Mouse (Mus musculus) splenic B cell, adult 2 months (primary cell): ENCODE results near the gene Mrgpra2b.
"Not testable (repeated sequence)": the region's sequence is repeated elsewhere in the genome, so short reads cannot be mapped to it uniquely, and the experiment has no call there.

Experiments
- DNase-seq: peaks from one replicate; pipeline ENCODE4 v3.0.0-alpha.2; 2011; ENCODE audit warnings: low read depth, low spot score
- H3K27me3 ChIP-seq: 2 replicates; pipeline ENCODE4 v1.6.1; 2012; ENCODE audit warnings: mild to moderate bottlenecking, low read length, moderate library complexity, mixed read lengths; ENCODE audit not compliant: control insufficient read depth, poor library complexity, insufficient read depth, severe bottlenecking
- H3K36me3 ChIP-seq: 2 replicates; pipeline ENCODE4 v1.6.1; 2012; ENCODE audit warnings: mild to moderate bottlenecking, low read length, moderate library complexity, mixed read lengths; ENCODE audit not compliant: control insufficient read depth, poor library complexity, insufficient read depth, severe bottlenecking

The Mrgpra2b gene

DNA sequence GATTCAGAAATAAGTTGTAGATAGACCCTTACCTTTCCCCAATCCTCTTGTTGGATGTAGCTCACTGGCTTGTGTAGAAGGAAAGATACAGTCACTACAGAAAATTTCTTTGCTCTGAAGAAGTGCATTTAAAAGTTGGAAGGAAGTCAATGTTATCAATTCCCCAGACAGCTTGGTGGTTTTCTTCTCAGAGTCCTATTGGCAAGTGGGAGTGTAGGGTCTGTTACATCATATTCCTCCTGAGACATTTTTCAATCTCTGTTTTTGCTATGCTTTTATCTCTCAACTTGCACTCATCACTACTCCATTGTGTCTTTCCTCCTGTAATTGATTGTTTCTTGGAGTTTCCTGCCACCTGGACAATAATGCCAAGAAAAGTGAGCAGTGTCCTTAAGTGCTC, at the start of gene Mrgpra2b:
Mrgpra2b (minus strand) TSS at position 101 of the 400 bp plus-strand sequence.
- Histone ChIP-seq H3K36me3 (no peaks in the 10 kb centered on the region), H3K27me3 (no peaks in the 10 kb centered on the region)
- no peak for DNase-seq

DNA sequence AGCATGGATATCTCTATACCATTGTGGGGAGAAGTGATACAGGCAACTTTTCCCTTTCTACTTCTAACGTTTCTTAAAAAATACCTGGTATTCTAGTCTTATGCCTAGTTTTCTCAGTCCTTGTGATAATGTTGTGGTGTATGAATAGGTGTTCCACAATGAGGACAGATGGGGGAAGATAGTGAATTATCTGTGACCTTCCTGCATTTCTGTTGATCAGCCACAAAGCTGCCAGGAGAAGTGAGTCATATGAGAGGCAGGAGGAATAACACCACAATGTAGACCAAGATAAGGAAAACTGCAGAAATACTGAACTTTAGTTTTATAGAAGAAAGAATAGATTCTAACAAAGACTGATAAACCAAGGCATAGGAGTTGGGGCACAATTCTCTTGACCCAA, 12.3 kb downstream of the Mrgpra2b start:
- Histone ChIP-seq H3K36me3 (no peaks in the 10 kb centered on the region), H3K27me3 (no peaks in the 10 kb centered on the region)
- DNase-seq: no peak

DNA sequence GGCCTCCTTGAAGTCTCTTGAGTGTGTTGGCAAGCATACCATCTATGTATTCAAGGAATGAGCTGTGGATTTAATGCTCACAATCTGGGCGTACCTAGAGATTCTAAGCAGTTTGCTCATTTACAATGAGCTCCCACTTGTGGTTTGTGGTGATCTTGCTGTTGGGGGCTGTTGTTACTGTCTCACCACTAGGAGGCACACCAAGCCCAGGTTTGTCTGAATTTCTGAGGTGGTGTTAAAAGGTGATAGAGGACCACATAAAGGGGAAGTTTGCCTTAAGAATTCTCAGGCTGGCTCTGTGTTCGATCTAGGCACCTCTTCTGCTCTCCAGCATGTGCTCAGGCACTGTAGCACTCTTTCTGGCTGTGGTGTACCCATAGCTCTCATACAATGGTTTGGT, 13.6 kb downstream of the Mrgpra2b start:
- no peaks in the 10 kb centered on the region for H3K36me3 ChIP-seq
- H3K27me3 ChIP-seq: no peaks in the 10 kb centered on the region
- DNase-seq: no peak

DNA sequence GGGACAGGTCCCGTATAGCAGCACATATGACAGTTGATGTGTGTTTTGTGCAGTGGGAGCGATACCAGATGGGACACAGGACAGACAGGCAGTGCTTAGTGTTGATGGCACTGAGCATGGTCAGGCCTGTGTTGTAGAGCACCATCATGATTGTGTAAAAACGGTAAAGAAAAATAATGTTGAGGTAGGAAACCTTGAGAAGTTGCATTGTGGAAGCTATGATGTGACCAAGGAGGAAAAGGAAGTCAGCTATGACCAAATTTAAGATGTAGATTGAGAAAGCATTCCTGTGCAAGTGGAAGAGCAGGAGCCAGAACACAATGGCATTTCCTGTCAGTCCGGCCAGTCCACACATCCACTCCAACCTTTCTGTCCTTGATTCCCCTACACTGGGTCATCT, 25.7 kb downstream of the Mrgpra2b start:
- no peaks in the 10 kb centered on the region for H3K27me3 ChIP-seq
- no peaks in the 10 kb centered on the region for H3K36me3 ChIP-seq
- no peak for DNase-seq

DNA sequence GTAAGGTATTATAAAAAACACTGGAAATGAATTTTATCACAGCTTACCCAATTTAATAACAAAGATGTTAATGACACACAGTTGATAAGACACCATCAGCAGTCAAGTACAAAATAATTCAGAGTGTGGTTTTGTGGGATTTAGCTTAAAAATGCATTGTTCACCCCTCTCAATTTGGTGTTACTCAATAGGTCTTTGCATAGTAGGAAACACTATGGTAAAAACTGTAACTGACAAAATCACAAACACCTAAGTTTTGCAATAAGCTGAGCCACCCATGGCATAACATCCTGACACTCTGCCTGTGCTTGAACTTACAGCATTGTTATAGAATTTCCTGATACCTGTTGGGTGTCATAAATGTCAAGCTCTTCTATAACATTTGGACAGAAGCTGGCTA, 37.4 kb downstream of the Mrgpra2b start:
- not testable (repeated sequence) for H3K27me3 ChIP-seq, DNase-seq, H3K36me3 ChIP-seq

DNA sequence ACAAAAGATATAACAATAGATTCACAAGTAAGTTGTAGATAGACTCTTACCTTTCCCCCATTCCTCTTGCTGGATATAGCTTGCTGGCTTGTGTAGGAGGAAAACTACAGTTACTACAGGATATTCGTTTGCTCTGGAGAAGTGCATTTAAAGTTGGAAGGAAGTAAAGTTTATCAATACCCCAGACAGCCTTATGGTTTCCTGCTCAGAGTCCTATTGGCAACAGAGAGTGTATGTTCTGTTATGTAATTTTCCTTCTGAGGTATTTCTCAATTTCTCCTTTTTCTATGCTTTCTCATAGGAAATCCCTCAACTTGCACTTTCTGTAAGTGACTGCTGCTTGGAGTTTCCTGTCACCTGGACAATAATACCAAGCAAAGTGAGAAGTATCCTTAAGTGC, 39.2 kb downstream of the Mrgpra2b start:
- not testable (repeated sequence) for H3K27me3 ChIP-seq, H3K36me3 ChIP-seq, DNase-seq

DNA sequence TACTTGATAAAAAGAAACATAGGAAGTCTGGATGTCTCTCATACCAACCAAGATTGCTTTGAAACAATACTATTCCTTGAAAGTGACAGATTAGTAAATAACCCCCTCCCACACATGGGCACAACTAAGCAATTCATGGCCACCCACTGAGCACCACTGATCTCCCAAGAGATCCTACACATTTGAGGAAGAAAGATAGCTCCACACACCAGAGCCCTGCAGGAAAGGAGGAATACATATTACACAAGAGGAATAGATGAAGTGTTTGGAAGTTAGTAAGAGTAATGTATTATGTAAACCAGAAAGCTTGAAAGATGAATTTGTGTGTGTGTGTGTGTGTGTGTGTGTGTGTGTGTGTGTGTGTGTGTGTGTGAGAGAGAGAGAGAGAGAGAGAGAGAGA, 45.5 kb downstream of the Mrgpra2b start:
- DNase-seq, H3K36me3 ChIP-seq, H3K27me3 ChIP-seq: not testable (repeated sequence)

DNA sequence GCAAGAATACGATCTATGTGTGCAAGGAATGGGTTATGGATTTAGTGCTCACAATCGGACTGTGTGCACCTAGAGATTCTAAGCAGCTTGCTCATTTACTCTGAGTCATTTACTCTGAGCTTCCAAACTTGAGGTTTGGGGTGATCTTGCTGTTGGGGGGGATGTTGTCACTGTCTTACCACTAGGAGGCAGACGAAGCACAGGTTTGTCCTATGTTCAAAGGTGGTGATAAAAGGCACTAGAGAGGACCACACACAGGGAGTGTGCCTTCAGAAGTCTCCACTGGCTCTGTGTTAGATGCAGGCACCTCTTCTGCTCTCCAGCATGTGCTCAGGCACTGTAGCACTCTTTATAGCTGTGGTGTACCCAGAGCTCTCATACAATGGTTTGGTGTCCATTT, 54.8 kb downstream of the Mrgpra2b start:
- H3K36me3 ChIP-seq, DNase-seq, H3K27me3 ChIP-seq: not testable (repeated sequence)

DNA sequence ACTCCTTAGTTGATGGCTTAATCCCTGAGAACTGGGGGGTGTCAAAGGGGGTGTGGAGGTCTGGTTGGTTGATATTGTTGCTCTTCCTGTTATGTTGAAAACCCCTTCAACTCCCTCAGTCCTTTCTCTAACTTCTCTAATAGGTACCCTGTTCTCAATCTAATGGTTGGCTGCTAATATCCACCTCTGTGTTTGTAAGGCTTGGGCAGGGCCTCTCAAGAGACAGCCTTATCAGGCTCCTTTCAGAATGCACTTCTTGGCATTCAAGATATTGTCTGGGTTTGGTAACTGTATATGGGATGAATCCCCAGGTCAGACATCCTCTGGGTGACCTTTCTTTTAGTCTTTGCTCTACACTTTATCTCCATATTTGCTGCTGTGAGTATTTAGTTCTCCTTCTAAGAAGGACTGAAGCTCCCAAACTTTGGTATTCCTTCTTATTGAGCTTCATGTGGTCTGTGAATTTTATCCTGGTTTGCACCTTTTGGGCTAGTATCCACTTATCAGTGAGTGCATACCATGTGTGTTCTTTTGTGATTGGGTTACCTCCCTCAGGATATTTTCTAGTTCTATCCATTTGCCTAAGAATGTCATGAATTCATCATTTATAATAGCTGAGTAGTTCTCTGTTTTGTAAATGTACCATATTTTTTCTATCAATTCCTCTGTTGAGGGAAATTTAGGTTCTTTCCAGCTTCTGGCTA, 63.2 kb downstream of the Mrgpra2b start:
- H3K27me3 ChIP-seq, DNase-seq, H3K36me3 ChIP-seq: not testable (repeated sequence)

DNA sequence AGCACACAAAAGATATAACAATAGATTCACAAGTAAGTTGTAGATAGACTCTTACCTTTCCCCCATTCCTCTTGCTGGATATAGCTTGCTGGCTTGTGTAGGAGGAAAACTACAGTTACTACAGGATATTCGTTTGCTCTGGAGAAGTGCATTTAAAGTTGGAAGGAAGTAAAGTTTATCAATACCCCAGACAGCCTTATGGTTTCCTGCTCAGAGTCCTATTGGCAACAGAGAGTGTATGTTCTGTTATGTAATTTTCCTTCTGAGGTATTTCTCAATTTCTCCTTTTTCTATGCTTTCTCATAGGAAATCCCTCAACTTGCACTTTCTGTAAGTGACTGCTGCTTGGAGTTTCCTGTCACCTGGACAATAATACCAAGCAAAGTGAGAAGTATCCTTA, 76.6 kb downstream of the Mrgpra2b start, which contains the start of gene Mrgpra2a:
Mrgpra2a (minus strand) TSS at position 125 of the 400 bp plus-strand sequence.
- not testable (repeated sequence) for H3K36me3 ChIP-seq, H3K27me3 ChIP-seq

DNA sequence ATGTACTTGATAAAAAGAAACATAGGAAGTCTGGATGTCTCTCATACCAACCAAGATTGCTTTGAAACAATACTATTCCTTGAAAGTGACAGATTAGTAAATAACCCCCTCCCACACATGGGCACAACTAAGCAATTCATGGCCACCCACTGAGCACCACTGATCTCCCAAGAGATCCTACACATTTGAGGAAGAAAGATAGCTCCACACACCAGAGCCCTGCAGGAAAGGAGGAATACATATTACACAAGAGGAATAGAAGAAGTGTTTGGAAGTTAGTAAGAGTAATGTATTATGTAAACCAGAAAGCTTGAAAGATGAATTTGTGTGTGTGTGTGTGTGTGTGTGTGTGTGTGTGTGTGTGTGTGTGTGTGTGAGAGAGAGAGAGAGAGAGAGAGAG, 82.9 kb downstream of the Mrgpra2b start:
- H3K27me3 ChIP-seq, H3K36me3 ChIP-seq, DNase-seq: not testable (repeated sequence)

More for the DNA sequence above, 76.6 kb downstream of the Mrgpra2b start, which contains the start of gene Mrgpra2a:
- not testable (repeated sequence) for DNase-seq

DNA sequence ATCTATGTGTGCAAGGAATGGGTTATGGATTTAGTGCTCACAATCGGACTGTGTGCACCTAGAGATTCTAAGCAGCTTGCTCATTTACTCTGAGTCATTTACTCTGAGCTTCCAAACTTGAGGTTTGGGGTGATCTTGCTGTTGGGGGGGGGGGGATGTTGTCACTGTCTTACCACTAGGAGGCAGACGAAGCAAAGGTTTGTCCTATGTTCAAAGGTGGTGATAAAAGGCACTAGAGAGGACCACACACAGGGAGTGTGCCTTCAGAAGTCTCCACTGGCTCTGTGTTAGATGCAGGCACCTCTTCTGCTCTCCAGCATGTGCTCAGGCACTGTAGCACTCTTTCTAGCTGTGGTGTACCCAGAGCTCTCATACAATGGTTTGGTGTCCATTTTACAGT, 92.2 kb downstream of the Mrgpra2b start:
- H3K27me3 ChIP-seq, H3K36me3 ChIP-seq, DNase-seq: not testable (repeated sequence)

DNA sequence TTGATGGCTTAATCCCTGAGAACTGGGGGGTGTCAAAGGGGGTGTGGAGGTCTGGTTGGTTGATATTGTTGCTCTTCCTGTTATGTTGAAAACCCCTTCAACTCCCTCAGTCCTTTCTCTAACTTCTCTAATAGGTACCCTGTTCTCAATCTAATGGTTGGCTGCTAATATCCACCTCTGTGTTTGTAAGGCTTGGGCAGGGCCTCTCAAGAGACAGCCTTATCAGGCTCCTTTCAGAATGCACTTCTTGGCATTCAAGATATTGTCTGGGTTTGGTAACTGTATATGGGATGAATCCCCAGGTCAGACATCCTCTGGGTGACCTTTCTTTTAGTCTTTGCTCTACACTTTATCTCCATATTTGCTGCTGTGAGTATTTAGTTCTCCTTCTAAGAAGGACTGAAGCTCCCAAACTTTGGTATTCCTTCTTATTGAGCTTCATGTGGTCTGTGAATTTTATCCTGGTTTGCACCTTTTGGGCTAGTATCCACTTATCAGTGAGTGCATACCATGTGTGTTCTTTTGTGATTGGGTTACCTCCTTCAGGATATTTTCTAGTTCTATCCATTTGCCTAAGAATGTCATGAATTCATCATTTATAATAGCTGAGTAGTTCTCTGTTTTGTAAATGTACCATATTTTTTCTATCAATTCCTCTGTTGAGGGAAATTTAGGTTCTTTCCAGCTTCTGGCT, 100.7 kb downstream of the Mrgpra2b start:
- DNase-seq, H3K36me3 ChIP-seq, H3K27me3 ChIP-seq: not testable (repeated sequence)
